Mouse (Mus musculus): ENCODE measurements at regions not wholly inside any gene's neighbourhood (a gene's known extent, or its start where the extent isn't known, plus 50 kb on each side); places are given as distances from the start of the nearest gene placed in this dataset.
A peak's percentile ranks its signal among the peaks of the same experiment; 100 is the strongest.

DNA sequence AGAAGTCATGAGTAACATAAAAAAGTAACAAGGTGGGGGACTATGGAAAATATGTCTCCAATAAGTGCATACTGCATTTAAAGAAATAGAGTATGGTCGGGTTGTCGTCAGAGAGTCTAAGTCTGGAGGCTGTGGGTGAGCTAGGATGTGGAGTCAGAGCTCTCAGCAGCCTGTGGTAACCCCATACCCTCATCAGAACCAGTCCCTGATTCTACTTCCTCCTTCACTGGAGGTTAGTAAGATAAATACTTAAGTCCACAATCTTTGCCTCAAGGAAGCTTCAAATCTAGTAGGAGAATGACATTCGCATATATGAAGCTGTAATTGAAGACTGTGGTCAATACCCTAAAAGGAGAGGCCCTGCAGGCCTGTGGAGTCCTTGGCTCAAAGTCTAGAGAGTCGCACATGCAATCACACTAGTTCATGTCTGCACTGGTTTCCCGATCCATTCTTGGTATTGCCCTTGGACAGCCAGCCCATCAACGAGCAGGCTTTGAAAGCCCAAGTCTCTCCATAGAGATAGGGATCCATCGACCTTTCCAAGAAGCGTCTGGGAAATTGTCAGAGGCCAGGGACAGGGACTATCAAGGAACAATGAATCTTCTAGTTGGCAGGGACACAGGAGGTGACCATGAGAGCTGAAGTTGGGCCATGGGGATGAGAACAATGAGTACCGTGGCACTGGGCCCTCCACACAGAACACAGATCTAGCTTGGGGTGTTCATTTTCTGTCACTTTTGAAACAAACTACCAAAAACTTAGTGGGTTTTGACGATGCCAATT is 200.3 kb downstream of the Zfp36l1 start:
- no peak for DNase-seq (ENCODE audit: low spot score)

DNA sequence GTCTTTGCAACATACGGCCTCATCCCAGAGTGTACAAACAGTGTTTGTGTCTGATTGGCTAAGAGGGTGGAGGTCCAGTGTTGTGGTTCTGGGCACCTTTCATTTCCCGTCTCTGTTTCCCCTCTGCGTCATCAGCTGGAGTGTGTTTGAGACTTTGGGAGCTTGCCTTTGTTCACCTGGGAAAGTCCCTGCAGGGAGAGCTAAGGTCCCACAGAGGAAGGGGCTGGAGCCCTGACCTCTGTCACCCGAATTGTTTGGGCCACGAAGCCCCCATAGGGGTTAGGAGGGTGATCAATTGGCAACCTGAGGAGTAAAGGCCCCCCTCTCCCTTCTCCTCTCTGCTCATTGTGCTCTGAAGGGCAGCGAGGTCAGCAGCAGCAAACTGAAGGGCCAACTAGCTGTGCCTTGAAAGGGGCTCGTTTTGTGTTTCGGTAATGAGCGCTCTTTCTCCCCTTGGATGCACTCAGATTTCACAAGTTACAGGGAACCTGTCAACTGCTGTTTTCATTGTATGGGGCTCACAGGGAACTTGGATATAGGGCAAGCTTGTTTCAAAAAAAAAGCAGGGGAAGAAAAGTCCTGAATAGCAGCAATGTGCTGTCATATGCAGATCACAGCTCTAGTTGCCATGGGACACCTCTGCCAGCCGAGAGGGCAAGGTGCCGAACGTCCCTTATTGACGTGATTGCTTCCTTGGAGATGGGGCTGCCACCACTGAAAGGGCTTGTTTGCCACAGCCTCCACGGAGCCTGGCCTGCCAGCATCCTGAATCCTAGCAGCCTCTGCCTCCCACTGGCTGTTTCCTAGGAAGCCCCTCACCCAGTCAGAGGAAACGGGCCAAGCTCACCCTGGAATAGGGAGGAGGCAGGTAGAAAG is 201.7 kb downstream of the Zfp36l1 start:
- peak; percentile 51 for DNase-seq (ENCODE audit: low spot score)

DNA sequence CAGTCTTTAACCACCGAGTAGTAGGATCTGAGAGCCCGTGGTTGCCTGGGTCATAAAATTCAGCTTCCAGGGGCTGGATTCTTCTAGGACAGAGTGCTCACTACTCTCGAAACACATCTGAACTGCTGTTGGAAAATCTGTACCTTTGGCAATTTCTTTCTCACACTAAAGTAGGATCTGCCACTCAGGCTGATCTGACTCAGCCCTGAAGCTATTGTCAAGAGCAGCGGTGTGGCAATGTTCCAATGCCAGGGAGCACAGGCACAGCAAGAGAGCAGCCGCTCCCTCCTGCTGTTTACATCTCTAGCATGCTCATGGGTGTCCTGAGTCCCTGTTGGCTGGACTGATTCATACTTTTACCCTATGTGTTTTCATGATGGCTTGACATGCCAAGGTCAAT is 205.2 kb downstream of the Zfp36l1 start:
- DNase-seq (ENCODE audit: low spot score): no peak

DNA sequence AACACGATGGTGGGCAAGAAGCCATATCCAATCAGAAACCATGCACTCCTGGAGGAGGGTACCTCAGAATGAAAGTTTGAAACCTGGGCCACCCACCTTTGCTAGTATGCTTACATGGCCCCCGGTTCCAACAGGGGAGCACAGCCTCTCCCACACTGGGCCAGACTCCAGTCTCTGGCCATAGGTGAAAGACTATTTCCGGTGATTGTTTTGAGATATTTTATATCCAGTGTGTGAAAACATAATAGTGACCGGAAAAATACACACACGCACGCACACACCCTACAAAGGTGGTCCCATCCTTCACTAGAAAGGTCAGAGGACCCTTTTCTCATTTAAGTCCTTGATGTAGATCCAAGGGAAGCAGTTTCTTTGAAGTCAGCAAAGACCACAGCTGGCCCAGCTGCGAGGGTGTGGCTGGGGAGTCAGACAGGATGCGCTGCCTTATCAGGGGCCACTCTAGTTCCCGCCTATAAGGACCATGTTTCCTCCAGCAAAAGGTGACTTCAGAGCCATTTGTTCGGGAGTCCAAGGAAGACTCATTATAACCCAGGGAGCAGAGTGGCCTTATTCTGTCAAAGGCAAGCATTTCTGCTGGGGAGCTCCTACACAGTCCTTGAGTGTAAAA is 206.0 kb downstream of the Zfp36l1 start:
- peak; percentile 67 for DNase-seq (ENCODE audit: low spot score)

DNA sequence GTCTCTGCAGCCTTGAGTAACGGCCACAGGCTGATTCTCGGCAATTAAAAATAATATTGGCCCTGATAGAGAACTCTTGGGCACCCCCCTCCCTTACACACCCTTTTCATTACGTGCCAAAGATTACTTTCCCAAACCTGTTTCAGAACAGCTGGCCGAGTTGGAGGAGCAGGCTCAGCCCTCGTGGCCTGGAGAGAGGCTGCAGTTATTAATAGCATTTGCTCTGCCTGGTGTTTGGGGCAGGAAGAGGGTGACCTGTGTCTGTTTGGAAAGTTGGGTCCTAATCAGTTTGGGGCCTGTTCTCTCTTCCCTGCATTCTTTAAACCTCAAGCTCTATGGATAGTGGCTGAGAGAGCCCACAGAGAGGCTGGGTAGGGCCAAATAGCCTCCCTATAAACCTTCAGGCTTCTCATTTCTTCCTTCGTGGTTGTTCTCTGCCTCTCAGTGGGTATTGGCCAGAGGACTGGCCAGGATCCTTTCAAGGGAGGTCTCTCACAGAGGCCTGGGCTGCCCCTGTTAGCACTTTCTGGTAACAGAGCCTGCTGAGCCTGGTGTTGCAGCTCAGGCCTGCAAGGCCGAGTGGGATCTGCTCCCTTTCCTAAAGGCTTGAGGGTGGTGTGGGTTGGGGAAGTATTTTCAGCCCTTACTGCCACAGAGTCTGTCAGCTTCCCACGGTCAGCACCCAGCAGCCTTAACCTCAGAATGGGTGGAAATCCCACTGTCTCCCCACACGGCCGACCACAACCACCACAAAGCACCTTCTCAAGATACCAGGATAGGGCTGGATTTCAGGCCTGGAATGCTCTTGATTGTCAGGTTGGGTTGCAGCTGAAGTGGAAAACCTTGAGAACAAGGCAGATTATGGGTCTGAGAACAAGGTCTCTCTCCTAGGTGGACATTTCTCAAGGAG is 206.7 kb downstream of the Zfp36l1 start:
- DNase-seq (ENCODE audit: low spot score): peak; percentile 84

DNA sequence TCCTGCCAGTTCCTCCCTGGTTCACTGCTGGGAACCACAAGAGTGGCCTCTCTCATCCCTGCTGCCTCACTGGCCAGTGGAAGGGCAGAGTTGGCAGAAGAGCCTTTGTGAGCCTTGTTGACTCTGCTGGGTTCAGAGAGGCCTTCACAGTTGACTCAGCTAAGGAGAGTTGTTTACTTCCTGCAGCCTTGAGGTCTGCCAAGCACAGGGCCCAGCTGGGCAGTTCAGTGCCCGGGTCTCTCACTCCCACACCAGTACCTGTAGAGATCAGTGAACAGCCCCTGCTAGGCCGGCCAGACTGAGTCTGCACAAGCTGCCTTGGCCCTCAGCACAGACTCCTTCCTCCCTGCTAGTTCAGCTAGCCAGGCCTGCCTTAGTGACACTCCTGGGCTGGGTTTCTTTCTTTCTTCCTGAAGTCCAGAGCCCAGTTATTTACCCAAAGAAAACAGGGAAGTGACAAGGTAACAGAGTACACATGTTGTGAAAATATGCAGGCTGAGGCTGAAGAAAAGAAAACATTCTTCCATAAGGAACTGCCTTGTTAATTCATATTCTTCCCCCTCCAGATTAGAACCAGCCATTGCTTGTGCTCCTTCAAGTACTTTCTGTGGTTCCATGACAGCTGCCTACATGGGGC is 207.8 kb downstream of the Zfp36l1 start:
- no peak for DNase-seq (ENCODE audit: low spot score)

DNA sequence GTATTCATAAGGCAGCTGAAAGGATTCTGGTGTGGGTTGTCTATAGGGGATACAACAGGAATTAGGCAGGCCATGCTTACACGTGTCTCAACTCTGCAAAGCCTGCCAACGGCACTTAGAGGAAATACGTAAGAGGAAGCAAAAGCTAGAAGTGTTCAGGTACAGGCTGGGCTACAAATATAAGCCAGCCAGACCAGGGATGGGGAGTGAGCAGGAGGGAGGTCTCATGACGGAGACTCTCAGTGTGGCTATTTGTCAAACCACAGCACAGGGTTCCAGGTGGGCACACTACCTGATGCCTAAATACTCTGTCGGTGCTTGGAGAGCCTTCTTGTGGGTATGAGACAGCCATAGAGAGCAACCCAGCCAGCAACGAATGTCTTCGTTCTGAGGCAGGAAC is 210.1 kb downstream of the Zfp36l1 start:
- DNase-seq (ENCODE audit: low spot score): no peak

DNA sequence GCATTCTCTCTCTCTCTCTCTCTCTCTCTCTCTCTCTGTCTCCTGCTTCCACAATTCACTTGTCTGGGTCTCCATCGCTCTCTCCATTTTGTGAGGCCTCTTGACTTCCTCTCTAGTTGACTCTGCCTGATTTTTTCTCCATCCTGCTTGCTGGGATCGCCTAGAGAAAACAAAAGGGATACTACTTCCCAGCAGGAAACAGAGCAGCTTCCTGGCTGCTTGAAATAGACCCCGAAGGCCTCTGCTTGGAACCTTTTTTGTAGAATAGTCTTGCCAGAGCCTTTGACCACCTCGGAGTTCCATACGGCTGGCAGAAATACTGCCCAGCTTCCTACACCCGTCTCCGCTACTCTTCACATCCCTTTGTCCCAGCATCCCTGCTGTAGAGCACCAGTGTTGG is 210.7 kb downstream of the Zfp36l1 start:
- DNase-seq (ENCODE audit: low spot score): peak; percentile 66

DNA sequence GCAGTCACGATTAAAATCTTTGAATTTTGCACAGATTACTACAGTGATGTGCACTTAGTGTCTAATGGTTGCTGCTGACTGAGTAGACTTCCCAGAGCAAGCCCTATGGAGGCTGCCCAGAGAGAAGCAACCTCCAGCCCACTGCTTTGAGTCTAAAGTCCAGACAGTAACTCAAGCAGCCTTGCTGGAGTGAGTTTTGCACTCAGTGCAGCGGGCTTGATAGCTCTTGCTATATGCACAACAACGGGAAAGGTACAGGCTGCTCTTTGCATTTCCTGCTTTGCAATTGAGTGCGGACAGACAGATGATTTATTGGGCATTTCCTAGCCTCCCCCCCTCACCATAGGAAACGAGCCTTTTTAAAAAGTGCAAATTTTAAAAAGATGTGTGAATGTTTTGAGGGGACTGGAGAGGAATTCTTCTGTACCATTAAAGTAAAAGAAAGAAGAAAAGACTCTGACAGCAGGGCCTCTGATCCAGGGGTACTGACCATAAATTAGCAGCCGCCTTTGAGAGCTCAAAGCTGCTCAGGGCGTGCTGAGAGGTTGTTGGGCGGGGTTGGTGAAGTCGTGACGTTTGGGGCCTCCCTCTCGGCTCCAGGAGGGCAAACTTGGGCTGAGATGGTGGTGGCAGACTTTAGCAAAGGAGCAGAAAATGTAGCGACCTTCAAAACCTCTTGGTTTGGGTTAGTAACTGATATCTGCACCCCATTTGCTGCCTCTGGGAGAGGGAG is 214.4 kb downstream of the Zfp36l1 start:
- DNase-seq (ENCODE audit: low spot score): no peak

DNA sequence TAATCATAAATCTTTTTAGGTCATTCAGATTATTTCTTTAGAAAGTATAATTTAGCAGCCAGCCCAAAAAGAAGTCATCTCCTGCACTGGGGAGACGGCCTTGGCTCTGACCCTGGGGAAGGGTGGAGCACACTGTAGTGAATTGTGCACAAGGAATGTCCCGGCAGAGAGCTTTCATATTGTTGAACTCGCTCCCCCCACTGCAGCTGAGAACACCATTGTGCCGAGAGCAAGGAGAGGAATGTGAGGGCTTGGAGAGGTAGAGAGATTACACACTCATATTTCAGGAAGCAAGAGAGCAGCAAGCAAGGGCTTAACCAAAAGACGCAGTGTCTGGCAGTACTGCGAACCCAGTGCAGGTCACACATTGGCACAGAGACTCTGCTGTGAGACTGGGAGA is 216.8 kb downstream of the Zfp36l1 start:
- DNase-seq (ENCODE audit: low spot score): peak; percentile 74

DNA sequence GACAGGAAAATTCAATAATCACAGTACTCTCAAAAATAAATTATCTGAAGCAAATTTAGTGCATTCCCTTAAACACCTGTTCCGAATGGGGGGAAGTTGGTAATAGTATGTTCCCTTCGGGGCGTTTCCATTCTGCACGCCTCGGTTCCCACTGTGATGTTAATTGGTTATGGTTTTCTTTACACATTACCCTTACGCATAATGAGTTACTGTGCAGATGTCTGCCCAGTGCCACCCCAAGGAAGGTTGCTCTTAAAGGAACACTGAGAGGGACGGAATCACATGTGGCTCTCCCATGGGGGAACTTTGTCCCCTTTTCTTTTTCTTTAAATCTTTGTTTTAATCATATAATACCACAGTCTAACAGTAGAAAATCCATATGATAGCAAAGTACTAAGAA is 217.5 kb downstream of the Zfp36l1 start:
- no peak for DNase-seq (ENCODE audit: low spot score)

DNA sequence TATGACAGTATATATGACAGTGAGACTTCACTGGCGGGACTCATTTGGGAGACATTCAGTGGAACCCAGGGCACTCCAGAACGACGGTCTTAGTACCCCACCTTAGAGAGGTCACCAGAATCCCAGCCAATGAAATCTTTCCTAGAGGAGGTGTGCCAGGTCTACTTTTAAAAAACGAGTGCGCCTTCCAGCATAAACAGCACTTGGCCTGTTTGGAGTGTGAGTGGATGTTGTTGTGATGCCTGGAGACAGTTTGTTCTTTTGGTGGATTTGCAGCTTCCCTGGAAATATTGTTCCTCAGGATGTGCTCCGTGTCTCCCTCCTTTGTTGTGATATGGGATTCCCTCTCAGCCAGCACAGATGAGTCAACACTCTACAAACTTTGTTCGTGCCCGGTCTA is 219.9 kb downstream of the Zfp36l1 start:
- DNase-seq (ENCODE audit: low spot score): no peak

DNA sequence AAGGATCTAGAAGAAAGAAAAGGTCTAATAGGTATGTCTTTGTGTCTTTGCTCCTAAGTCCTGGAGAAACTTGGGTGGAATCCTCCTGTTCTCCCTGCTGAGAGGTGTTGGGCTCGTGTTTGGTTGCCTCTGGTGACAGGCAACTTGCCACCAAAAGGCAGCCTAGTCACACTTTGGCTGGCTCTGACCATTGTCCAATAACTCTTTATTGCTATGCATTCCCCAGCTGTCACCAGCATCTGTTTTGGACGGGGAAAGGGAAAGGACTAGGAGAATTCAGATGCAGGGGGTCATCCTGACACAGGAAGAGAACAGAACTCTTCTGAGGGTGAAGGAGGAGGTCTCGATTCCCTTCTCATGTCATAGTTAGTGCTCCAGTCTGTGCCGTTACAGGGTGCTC is 220.9 kb downstream of the Zfp36l1 start:
- no peak for DNase-seq (ENCODE audit: low spot score)

DNA sequence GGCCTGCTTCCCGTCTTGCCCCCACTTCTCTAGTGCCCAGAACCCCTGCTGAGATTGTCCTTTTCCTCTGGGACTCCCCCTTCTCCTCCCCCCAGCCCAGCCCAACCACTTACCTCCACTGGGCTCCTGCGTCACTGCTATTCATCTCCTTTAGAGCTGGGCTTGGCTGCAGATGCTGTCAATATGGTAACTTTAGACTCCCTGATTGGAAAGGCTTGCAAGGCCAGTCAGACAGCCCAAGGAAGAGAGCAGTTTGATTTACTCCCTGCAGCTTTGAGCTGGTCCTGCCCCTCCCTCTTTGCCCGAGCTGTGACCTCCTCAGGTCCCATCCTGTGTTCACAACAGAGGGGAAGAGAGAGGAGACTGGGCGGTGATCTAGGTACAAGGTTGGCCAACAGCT is 221.9 kb downstream of the Zfp36l1 start:
- no peak for DNase-seq (ENCODE audit: low spot score)

DNA sequence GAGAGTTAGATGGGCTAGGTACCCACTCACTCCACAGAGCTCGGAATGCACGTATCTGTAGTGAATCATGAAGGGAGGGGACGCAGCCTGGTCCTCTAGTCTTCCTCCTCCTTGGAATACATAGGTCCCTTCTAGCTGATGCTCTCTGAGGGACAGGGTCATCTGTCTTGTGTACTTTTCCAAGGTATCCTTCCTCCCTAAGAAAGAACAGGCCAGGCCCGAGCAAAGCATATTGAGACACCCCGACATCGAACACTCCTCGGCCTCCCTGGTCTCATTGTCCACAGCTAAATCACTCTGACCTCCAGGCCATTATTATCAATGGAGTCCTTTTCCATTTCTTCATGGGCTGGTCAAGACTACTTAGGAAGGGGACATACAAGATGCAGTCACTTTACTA is 222.5 kb downstream of the Zfp36l1 start:
- no peak for DNase-seq (ENCODE audit: low spot score)

DNA sequence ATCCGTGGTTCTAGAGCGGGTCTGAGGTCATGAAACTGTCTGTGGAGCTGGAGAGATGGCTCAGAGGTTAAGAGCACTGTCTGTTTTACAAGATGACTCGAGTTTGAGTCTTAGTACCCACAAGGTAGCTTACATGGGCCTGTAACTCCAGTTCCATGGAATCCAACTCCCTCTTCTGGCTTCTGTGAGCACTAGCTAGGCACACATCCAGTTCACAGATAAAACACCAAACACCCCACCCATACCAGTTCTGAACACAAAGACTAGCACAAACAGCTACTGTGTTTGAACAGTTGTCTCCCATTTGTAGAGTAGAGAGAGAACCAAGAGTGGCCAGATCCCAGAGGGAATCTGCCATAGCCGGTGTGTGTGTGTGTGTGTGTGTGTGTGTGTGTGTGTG is 224.0 kb downstream of the Zfp36l1 start:
- DNase-seq (ENCODE audit: low spot score): no peak

DNA sequence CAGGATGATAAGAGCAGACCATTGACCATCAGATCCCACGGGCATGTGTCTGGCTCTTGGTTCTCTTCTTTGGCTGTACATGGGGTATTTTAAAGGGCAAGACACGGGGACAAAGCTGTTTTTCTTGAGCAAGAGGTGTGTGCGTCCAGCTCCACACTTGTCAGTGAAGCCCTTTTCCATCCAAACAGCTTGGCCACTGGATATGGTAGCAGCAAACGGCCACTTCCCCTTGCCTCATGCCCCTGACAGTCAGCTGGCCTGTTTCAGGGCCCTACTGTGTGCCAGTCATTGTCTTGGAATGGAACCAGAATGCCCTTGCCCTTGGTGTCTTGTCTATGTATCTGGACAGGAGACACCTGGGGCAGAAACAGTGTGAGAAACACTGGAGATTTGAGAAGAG is 224.7 kb downstream of the Zfp36l1 start:
- no peak for DNase-seq (ENCODE audit: low spot score)

DNA sequence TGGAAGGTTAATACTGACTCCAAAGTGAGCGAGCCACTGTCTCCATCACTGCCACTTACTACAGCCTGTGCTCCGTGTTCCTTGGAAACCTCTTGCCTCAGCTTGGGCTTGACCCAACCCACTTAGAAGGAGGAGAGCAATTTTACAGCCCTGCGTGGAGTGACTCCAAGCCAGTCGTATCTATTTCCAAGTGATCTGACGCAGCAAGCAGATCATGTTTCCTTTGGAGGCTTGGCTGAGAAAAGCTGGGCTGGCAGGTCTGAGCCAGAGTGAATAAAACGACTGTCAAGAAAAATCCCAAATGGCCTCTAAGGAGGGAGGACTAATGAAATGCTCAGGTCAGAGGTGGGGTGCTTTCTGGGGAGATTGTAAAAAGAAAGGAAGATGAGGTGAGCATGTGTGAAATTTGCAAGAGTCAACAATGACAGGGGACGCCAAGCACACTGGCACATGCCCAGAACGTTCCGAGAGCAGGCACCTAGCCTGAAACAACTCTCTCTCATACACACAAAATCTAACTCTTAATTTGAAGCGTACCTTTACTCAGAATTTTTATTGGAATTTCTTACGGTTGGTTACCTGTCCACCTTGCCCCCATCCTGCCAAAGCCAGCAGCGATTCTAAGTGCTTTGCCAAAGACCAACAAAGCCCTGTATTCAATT is 225.5 kb downstream of the Zfp36l1 start:
- peak; percentile 91 for DNase-seq (ENCODE audit: low spot score)

DNA sequence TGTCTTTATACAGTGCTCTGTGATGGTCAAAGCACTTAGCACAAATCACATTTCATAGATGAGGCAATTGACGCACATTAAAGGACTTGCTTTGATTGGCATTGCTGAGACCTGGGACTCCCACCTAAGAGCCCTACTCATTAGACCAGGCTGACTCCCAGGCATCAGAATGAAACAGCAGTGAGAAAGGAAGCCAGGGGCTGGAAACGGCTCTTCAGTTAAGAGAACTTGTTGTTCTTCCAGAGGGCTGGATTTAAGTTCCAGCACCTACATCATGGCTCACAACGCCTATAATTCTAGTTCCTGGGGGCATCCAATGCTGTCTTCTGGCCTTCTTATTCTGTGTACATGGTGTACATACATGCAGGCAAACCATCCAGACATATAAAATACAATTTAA is 226.3 kb downstream of the Zfp36l1 start:
- DNase-seq (ENCODE audit: low spot score): no peak

DNA sequence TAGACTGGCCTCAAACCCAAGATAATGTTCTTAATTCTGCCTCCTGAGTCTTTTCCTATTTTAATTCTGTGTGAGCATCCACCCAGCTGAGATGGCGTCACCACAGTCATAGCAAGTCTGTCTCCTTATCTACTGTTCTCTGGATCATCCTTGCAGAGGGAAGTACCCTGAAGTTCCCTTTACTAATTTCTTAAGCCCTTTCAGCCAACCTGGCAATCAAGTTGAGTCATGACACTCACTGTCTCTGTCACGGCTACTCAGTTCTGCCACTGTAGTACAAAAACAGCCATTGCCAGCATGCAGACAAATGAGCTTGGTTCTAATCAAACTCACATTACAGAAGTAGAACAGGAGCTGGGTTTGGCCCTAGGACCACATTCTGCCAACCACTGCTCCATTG is 227.5 kb downstream of the Zfp36l1 start:
- no peak for DNase-seq (ENCODE audit: low spot score)
